Mouse (Mus musculus) liver, adult (tissue): ENCODE measurements around the gene Myom3.
A peak's percentile ranks its signal among the peaks of the same experiment; 100 is the strongest.

Source experiments
- GATA4 ChIP-seq: IDR thresholded peaks from 2 replicates; pipeline ENCODE4 v1.6.1; 2014; ENCODE audit warnings: mild to moderate bottlenecking, low read length; ENCODE audit not compliant: insufficient replicate concordance

Gene Myom3

GRCm38 (mm10) chr4:135759356-135759976 lies at the start of gene Myom3:
TSS of gene Myom3 (plus strand) at chr4:135759715.
- no peak for TF ChIP-seq GATA4

GRCm38 (mm10) chr4:135710392-135710791 lies 49.1 kb upstream of the Myom3 start:
- TF ChIP-seq GATA4 = no peak

GRCm38 (mm10) chr4:135714776-135715175 lies 44.7 kb upstream of the Myom3 start:
- TF ChIP-seq GATA4 = no peak

GRCm38 (mm10) chr4:135722540-135723290 lies 36.8 kb upstream of the Myom3 start:
- TF ChIP-seq GATA4 = no peak

GRCm38 (mm10) chr4:135726416-135726815 lies 33.1 kb upstream of the Myom3 start:
- no peak for TF ChIP-seq GATA4

GRCm38 (mm10) chr4:135727817-135728216 lies 31.7 kb upstream of the Myom3 start, which contains the start of gene Il22ra1:
TSS of gene Il22ra1 (plus strand) at chr4:135728172.
- TF ChIP-seq GATA4 = peak; percentile 53; the same call in 1 of the 2 replicates

GRCm38 (mm10) chr4:135730204-135730603 lies 29.3 kb upstream of the Myom3 start:
- no peak for TF ChIP-seq GATA4

- TF ChIP-seq GATA4 = no peak
These were observed 28.6 kb upstream of the Myom3 start for GRCm38 (mm10) chr4:135730951-135731350.

- no peak for TF ChIP-seq GATA4
These were observed 25.6 kb upstream of the Myom3 start for GRCm38 (mm10) chr4:135733901-135734300.

- TF ChIP-seq GATA4 = no peak
These were observed 22.6 kb upstream of the Myom3 start for GRCm38 (mm10) chr4:135736903-135737302.

- no peak for TF ChIP-seq GATA4
These were observed 21.3 kb upstream of the Myom3 start for GRCm38 (mm10) chr4:135738237-135738636.

- TF ChIP-seq GATA4 = no peak
These were observed 20.4 kb upstream of the Myom3 start for GRCm38 (mm10) chr4:135739148-135739547.

- no peak for TF ChIP-seq GATA4
These were observed 19.8 kb upstream of the Myom3 start for GRCm38 (mm10) chr4:135739672-135740071.

GRCm38 (mm10) chr4:135743520-135743919 lies 16.0 kb upstream of the Myom3 start:
- no peak for TF ChIP-seq GATA4

- TF ChIP-seq GATA4 = no peak
These were observed 14.6 kb upstream of the Myom3 start for GRCm38 (mm10) chr4:135744726-135745448.

- TF ChIP-seq GATA4 = no peak
These were observed 13.9 kb upstream of the Myom3 start for GRCm38 (mm10) chr4:135745613-135746012.
